Mouse (Mus musculus) adrenal gland, postnatal 14 days (tissue): Measurements from ENCODE around the gene Smad6. TPM values are rescaled to one million over a fixed set of nuclear protein-coding genes. Genes with fewer than 3 reads are reported as not detected.
A peak's percentile ranks its signal among the peaks of the same experiment; 100 is the strongest.

Experiments used
- DNase-seq: peaks from one replicate; pipeline ENCODE4 v3.0.0; 2021; ENCODE audit warnings: mixed read lengths
- total RNA-seq: library from RNA; stranded (reverse); gene quantifications from 2 replicates; pipeline ENCODE4 v1.2.3, GENCODE M21; 2021

Smad6 gene
- total RNA-seq, 1 experiment from 2014 or later, result 12.0 TPM

DNA sequence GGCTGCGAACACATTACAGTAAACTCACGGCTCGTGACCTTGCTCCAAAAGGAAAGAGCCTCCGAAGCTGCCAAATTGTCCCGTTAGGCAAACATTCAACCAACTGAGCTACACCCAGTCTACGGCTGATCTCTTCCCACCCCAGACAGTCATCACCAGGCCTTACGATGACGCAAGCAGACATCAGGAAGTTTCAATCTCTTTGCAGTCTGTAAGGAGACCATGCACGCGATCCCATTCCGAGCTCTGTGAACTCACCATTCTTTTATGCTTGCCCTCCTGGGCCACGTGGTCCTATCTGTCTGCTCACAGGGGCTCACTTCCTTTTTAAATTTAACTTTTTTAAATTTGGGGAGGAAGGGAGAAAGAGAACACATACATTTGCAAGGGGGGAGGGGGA, 32.6 kb downstream of the Smad6 start:
- DNase-seq, result peak; percentile 37

GRCm38 (mm10) chr9:63985125-63985524, 36.7 kb downstream of the Smad6 start:
- DNase-seq, result no peak

- no peak for DNase-seq
These were observed 38.8 kb downstream of the Smad6 start for GRCm38 (mm10) chr9:63982937-63983632.

DNA sequence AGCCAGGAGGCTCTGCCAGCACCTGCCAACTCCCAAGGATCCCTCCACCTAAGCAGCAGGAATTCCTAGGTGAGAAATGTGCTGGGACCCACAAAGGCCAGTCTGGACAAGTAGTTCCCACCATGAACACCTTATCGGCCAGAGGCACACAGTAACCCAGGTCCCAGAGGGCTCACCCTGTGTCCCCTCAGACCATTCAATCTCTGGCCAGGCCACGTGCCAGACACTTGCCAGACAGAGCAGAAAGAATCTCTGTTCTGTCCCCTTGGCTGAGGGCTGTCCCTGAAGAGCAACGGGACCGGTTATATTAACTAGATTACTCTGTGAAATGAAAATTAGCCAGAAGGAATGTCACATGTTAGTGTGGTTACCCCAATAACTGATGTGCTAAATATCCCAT, 39.9 kb downstream of the Smad6 start:
- peak; percentile 56 for DNase-seq

- DNase-seq, result no peak
These were observed 40.5 kb downstream of the Smad6 start for GRCm38 (mm10) chr9:63981371-63981770.

DNA sequence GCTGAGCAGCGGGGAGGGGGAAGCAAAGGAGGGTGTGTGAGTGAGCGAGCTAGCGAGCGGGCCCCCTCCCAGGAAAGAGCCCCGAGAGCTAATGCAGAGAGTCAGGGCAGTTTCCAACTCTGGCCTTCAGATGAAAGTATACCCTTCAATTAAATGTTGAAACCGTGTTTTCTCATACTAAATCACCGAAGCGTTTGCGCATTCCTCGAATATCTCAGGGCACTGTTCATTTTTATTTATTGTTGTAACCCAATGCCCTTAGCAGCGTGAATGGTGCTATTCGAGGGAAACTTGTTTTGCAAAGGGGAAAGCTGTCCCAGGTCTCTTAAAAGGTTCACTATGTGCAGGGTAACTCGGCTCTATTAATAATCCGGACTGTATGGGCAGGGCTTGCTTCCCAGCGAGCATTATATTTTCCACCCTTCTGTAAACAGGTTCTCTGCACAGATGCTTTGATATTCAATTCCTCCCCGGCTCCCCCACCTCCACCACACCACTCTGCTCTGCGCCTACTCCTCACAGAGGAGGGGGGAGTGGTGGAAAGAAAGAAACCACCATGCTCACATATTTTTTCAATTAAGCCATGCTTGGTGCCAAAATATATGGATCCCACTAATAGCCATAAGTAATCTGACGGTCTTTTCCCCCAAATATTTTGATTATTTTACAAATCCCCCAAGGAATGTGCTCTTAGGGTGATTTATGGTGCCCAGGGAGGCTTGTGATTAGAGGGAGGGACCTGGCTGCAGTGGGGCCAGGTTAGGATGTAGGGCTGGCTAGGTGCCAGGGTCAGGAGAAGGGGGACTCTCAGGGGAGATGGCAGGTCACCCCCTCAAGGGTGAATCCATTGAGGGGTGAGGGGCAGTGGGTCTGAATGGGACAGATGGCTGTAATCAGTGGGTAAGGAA, 41.4 kb downstream of the Smad6 start:
- DNase-seq, result no peak

DNA sequence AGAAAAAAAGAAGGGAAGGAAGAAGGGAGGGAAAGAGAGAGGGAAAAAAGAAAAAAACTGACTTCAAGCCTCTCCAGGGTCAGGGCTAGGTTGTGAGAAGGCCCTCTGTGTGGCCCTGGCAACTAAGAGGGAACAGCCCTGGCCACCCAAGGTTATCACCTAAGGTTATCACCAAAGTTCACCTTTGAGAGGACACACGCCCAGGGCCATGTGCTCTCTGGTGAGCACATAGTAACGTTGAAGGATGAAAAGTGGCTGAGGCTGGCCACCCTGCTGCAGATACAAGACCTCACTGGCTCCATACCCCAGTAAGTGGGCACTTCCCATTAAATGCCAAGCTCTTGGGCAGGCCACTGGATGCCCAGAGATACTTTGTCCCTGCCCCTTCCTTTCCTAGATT, 42.6 kb downstream of the Smad6 start:
- DNase-seq, result no peak

- DNase-seq, result peak; percentile 56
These were observed 43.2 kb downstream of the Smad6 start for GRCm38 (mm10) chr9:63978682-63979081.

DNA sequence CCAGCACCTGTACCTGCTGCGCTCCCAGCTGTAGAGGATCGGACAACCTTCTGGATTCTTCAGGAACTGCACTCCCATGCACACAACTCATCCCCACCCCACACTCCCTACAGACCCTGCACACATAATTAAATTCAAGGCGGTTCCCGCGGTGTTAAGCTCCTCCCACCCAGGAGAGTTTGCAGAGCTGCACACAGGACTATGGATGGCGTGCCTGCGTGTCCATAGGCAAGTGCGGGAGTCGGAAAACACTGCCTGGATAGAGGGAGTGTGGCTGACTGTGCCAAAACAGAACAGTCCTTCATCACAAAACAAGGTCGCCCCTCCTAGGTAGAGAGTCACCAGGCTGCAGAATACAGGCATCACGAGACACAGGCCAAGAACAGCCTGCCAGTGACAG, 45.9 kb downstream of the Smad6 start:
- peak; percentile 55 for DNase-seq

DNA sequence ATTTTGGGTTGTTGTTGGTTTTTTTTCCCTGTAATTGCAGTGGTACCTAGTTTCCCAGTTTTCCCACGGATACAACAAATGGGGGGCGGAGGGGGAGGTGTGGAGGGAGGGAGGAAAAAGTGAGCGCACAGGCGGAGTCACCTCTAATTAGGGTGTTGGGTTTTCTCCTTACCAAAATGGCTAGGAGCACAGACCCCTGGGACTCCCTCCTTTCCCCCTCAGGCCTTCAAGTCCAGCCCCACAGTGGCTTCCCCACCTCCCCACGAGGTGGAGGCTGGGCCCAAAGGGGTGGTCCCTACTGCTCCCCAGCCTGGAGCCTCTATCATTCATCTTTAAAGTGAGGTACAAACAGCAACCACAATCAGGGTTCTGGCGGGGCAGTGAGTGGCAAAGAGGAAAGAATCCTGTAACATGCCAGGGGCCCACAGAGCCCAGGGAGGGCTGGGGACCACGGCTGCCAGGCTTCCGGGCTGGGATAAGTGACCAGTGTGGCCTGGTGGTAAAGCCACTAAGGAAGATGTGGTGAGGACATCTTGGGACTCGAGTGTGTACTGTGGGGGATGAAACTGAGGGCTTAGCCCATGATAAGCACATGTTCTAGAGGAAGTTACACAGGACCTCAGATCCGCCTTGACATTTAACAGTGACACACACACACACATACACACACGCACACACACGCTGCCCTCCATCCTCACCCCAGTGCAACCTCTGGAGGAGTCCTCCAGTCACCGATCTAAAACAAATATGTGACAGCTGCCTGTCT, 47.4 kb downstream of the Smad6 start:
- DNase-seq, result no peak

- no peak for DNase-seq
These were observed 48.1 kb downstream of the Smad6 start for GRCm38 (mm10) chr9:63973662-63974190.

GRCm38 (mm10) chr9:63972576-63973290, 49.1 kb downstream of the Smad6 start:
- peak; percentile 65 for DNase-seq

DNA sequence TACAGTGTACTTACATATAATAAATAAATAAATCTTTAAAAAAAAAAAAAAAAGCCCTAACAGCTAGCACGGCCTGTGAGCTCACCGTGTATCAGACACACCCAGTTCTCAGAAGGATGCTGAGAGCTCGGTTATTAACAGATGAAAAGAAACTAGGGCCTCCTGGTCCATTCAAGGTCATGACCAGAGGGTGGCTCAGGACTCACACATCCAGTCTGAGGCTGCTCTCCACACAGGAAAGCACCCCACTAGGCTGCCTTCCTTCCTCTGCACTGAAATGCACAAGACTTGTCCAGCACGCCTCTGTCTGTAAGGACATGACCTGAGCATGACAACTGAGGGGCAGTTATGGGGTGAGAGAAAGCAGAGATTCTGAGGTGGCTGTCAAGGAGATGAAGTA, 50.3 kb downstream of the Smad6 start:
- no peak for DNase-seq

GRCm38 (mm10) chr9:63970836-63971235, 51.0 kb downstream of the Smad6 start:
- DNase-seq, result no peak

DNA sequence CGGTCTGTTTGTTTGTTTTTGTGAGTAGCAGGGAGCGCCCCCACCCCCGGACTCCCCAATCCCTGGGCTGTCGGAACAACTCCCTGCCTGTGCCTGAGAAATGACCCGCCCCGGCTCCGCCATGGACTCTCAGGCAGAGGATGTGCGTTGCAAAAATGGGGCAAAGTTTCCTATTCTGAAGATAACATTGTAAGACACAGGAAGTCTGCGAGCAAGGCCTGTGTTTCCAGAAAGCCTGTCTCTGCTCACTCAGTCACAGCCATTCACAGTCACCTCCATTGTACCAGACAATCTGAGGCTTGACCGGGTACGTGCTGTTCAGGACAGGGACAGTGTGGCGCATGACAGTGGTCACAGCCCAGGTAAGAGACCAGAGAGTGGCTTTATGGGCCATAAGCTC, 51.5 kb downstream of the Smad6 start:
- peak; percentile 58 for DNase-seq

DNA sequence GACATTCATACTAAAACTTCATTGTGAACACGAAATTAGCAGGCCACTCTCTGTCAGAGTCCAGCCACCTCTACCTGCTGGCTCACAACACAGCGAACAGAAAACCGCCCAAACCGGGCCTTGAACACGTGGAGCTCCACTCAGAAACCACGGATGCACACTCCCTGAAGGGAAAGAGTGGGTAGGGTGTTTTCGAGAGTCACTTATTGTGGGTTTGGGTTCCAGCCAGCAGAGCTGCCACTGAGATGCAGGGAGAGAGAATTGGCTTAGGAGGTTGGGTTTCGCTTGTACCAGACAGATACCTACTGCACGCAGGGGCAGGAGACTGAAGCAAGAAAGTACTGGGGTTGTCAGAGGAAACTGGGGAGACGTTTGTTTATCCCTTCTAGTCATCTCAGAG, 52.4 kb downstream of the Smad6 start:
- DNase-seq, result no peak

GRCm38 (mm10) chr9:63968592-63968991, 53.3 kb downstream of the Smad6 start:
- peak; percentile 97 for DNase-seq

DNA sequence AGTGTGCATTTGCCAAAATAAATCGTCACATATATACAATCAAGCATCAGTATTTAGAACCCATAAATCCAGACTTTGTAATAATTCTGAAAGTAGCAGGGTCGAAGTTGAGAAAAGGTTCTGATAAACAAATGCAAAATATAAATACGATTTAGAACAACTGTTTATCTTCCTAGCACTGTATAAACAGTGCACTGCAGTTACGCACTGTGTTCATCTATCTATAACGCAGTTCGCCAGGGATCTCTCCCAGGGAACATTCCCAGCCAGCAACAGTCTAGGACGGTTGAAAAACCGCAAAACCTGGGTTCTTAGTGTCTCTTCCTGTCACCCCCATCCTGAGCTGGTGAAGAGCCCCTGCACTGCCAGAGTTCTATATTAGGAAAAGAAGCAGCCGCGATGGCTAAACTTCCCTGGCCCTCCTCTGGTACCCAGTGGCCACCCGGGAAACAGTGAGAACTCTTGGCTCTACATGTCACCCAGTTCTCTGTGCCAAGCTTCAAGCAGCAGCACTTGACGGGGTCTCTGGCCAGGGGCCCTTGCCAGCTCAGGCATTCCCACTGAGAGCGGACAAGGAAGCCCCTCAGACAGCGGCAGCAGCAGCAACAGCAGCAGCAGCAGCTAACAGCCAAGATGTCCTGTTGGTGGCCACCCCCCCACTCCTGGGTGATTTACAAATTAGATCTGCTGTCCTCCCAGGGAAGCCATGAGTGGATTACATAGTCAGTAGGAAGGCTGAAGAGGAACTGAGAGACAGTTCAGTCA, 54.3 kb downstream of the Smad6 start:
- DNase-seq, result peak; percentile 35

DNA sequence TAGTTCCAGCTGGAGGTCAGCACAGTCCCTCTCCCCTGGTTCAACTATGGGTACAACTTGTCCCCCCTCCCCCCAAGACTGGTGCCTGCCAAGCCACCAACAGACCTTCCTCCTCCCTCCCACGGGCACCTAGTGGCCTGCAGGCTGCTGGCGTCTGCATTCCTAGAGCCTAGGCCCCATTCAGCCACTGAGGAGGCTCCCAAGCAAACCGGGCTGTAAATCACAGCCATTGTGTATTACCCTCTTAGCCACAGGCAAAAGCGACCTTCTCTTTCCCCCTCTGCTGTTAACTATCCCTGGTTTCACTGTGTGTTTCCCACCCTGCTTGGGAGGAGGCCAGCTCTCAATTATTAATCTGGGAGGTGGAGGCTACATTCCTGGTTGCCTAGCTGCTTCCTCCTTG, 56.3 kb downstream of the Smad6 start:
- no peak for DNase-seq

- no peak for DNase-seq
These were observed 60.0 kb downstream of the Smad6 start for GRCm38 (mm10) chr9:63961881-63962280.

DNA sequence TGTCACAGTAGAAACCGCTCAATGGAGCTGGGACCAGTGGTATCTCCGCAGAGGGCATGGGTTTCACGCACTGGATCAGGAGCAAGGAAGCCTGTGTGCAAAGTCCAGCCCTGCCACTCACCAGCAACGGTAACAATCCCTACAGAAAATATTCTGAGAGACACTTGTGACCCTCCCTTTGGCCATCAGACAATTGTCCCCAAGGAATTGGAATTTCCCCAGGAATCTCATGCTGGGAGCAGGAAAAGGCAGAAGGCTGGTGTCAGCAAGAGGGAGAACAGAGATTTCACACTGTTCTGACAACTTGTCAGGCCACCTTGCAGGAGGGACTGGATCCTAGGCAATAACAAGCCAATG, 61.1 kb downstream of the Smad6 start:
- DNase-seq, result no peak
